ENCODE assay signal across 8 mouse cellular contexts in genomic region chr11:88086737-88087627, GRCm38 (mm10). TPM values are rescaled to one million over a fixed set of nuclear protein-coding genes. Genes with fewer than 3 reads are reported as not detected.
DNase-seq lines count a peak whose midpoint lies in the region; ATAC-seq and TF ChIP-seq lines count a peak whose summit lies in the region.

No protein-coding gene starts in this region.

- H3ac ChIP-seq in C2C12 (ENCODE audit: control insufficient read depth, insufficient read length, low read depth) = peak overlapping the region; percentile 3

- H3K79me2 ChIP-seq in C2C12 (ENCODE audit: control insufficient read depth, insufficient read depth) = no peaks in the 10 kb centered on the region

- no peak for TF ChIP-seq CTCF in C2C12 (IDR thresholded peaks at IDR 0.05; ENCODE audit: control insufficient read depth, insufficient read depth, insufficient read length)
- TF ChIP-seq CTCF in spleen, adult 2 months (IDR thresholded peaks at IDR 0.05; ENCODE audit: extremely low read depth, insufficient read depth, insufficient read length, insufficient replicate concordance) = no peak

- WGBS in heart, embryonic 13.5 days = 5% methylated on average over 25 of the region's 25 CpGs
- 8% methylated on average over 25 of the region's 25 CpGs for WGBS in kidney, embryonic 16.5 days
- 5% methylated on average over 25 of the region's 25 CpGs for WGBS in limb, embryonic 15.5 days
- WGBS in midbrain, embryonic 16.5 days = 4% methylated on average over 25 of the region's 25 CpGs
- 13% methylated on average over 25 of the region's 25 CpGs for WGBS in spleen, adult 2 months

- peak overlapping the region; percentile 76 for H3K27ac ChIP-seq in heart, embryonic 13.5 days (replicated peaks)
- peak overlapping the region; percentile 63; the same call in 1 of the 2 replicates for H3K27ac ChIP-seq in kidney, embryonic 16.5 days (ENCODE audit: low read length)
- peak overlapping the region; percentile 72 for H3K27ac ChIP-seq in limb, embryonic 15.5 days
- peak overlapping the region; percentile 83 for H3K27ac ChIP-seq in midbrain, embryonic 16.5 days (ENCODE audit: low read length)
- H3K27ac ChIP-seq in spleen, adult 2 months (ENCODE audit: insufficient read depth, low read length) = no peak overlapping the region

- H3K36me3 ChIP-seq in C2C12 (ENCODE audit: control insufficient read depth, insufficient read depth) = peaks cover 23% of the 10 kb centered on the region
- peaks cover 32% of the 10 kb centered on the region for H3K36me3 ChIP-seq in heart, embryonic 13.5 days
- H3K36me3 ChIP-seq in kidney, embryonic 16.5 days (ENCODE audit: insufficient read depth, low read length) = peaks cover 11% of the 10 kb centered on the region
- H3K36me3 ChIP-seq in limb, embryonic 15.5 days = peaks cover 20% of the 10 kb centered on the region
- peaks cover 5% of the 10 kb centered on the region for H3K36me3 ChIP-seq in midbrain, embryonic 16.5 days (ENCODE audit: control insufficient read depth, insufficient read depth, low read length)
- peaks cover 11% of the 10 kb centered on the region for H3K36me3 ChIP-seq in spleen, adult 2 months (ENCODE audit: control insufficient read depth, insufficient read depth, low read length)

- peak overlapping the region; percentile 76 for H3K4me2 ChIP-seq in heart, embryonic 13.5 days
- peak overlapping the region; percentile 80 for H3K4me2 ChIP-seq in kidney, embryonic 16.5 days (replicated peaks; ENCODE audit: low read depth, low read length)
- peak overlapping the region; percentile 72 for H3K4me2 ChIP-seq in limb, embryonic 15.5 days
- H3K4me2 ChIP-seq in midbrain, embryonic 16.5 days (ENCODE audit: low read length) = peak overlapping the region; percentile 58

- no peaks in the 10 kb centered on the region for H3K79me3 ChIP-seq in C2C12 (ENCODE audit: low read depth)

- H3K27me3 ChIP-seq in C2C12 (ENCODE audit: control insufficient read depth, insufficient read depth, insufficient read length) = no peaks in the 10 kb centered on the region
- no peaks in the 10 kb centered on the region for H3K27me3 ChIP-seq in heart, embryonic 13.5 days (replicated peaks)
- H3K27me3 ChIP-seq in kidney, embryonic 16.5 days (ENCODE audit: insufficient read depth, low read length) = no peaks in the 10 kb centered on the region
- no peaks in the 10 kb centered on the region for H3K27me3 ChIP-seq in limb, embryonic 15.5 days
- no peaks in the 10 kb centered on the region for H3K27me3 ChIP-seq in midbrain, embryonic 16.5 days (ENCODE audit: control insufficient read depth, insufficient read depth, low read depth, low read length)
- H3K27me3 ChIP-seq in spleen, adult 2 months (ENCODE audit: control insufficient read depth, insufficient read depth, low read length) = no peaks in the 10 kb centered on the region

- peak; percentile 92 for ATAC-seq in heart, embryonic 13.5 days (ENCODE audit: extremely low read depth, insufficient number of reproducible peaks, low FRiP score, low TSS enrichment)
- peak; percentile 94 for ATAC-seq in kidney, embryonic 16.5 days (ENCODE audit: low FRiP score, low TSS enrichment)
- peak; percentile 89 for ATAC-seq in limb, embryonic 15.5 days (ENCODE audit: insufficient number of reproducible peaks, low FRiP score, low TSS enrichment, low read depth)
- ATAC-seq in midbrain, embryonic 16.5 days = peak; percentile 97

- no peak overlapping the region for H3K4me3 ChIP-seq in C2C12 (ENCODE audit: insufficient read depth, poor library complexity, severe bottlenecking)
- peak overlapping the region; percentile 51 for H3K4me3 ChIP-seq in heart, embryonic 13.5 days
- peak overlapping the region; percentile 44 for H3K4me3 ChIP-seq in kidney, embryonic 16.5 days (ENCODE audit: low read length)
- H3K4me3 ChIP-seq in limb, embryonic 15.5 days = peak overlapping the region; percentile 39
- H3K4me3 ChIP-seq in midbrain, embryonic 16.5 days (ENCODE audit: low read depth, low read length) = peak overlapping the region; percentile 24
- peak overlapping the region; percentile 44; the same call in 1 of the 2 replicates for H3K4me3 ChIP-seq in spleen, adult 2 months (ENCODE audit: extremely low read depth, insufficient read depth, insufficient read length)

- H3K9me3 ChIP-seq in heart, embryonic 13.5 days = no peaks in the 10 kb centered on the region
- H3K9me3 ChIP-seq in kidney, embryonic 16.5 days (ENCODE audit: low read length) = no peaks in the 10 kb centered on the region
- no peaks in the 10 kb centered on the region for H3K9me3 ChIP-seq in limb, embryonic 15.5 days
- H3K9me3 ChIP-seq in midbrain, embryonic 16.5 days (replicated peaks; ENCODE audit: control insufficient read depth, low read length, poor library complexity, severe bottlenecking) = no peaks in the 10 kb centered on the region

- peak overlapping the region; percentile 78 for H3K9ac ChIP-seq in heart, embryonic 13.5 days
- peak overlapping the region; percentile 64 for H3K9ac ChIP-seq in kidney, embryonic 16.5 days (replicated peaks; ENCODE audit: low read length)
- no peak overlapping the region for H3K9ac ChIP-seq in limb, embryonic 15.5 days
- H3K9ac ChIP-seq in midbrain, embryonic 16.5 days (ENCODE audit: low read depth, low read length) = peak overlapping the region; percentile 47

- peak; percentile 49 for DNase-seq in c-Kit-negative CD71-positive TER-119-positive erythroid progenitor cells, embryonic 14.5 days (ENCODE audit: low read depth, low spot score)
- peak; percentile 80 for DNase-seq in fibroblast of lung, adult 2 months (ENCODE audit: low read depth)
- peak; percentile 49 to 57 for DNase-seq in spleen, adult 2 months (ENCODE audit: low read depth in 1 of 2, low spot score in 2 of 2)

- TF ChIP-seq POLR2A in spleen, adult 2 months (IDR thresholded peaks at IDR 0.05; ENCODE audit: low read depth, low read length) = no peak

- peaks cover 16% of the 10 kb centered on the region for H3K4me1 ChIP-seq in heart, embryonic 13.5 days
- peaks cover 15% of the 10 kb centered on the region for H3K4me1 ChIP-seq in kidney, embryonic 16.5 days (ENCODE audit: insufficient read depth, low read length)
- H3K4me1 ChIP-seq in limb, embryonic 15.5 days = peaks cover 13% of the 10 kb centered on the region
- H3K4me1 ChIP-seq in midbrain, embryonic 16.5 days (ENCODE audit: control insufficient read depth, insufficient read depth, low read length) = peaks cover 12% of the 10 kb centered on the region
- H3K4me1 ChIP-seq in spleen, adult 2 months (ENCODE audit: control insufficient read depth, insufficient read depth, insufficient read length) = peaks cover 13% of the 10 kb centered on the region

TF ChIP-seq in C2C12, 6 proteins besides CTCF, POLR2A, EP300 and RAD21:
- TF ChIP-seq MYOG (IDR thresholded peaks at IDR 0.05; ENCODE audit: control insufficient read depth, extremely low read depth, insufficient read length) (no peak), FOSL1 (IDR thresholded peaks at IDR 0.05; ENCODE audit: insufficient read depth, low read length, poor library complexity, severe bottlenecking) (no peak), CEBPB (IDR thresholded peaks at IDR 0.05; ENCODE audit: low read depth) (no peak), MYOD1 (IDR thresholded peaks at IDR 0.05; ENCODE audit: control insufficient read depth, insufficient read length, low read depth) (no peak), USF1 (IDR thresholded peaks at IDR 0.05; ENCODE audit: low read depth) (no peak), MAX (IDR thresholded peaks at IDR 0.05) (no peak)
TF ChIP-seq in C2C12: peak in this region for 0.

RNA-seq across cellular contexts. Expression of gene Cuedc1, which starts 10.9 kb away (rescaled TPM):
- polyA plus RNA-seq in C2C12 (2012; fragmentation: generic; extraction: Trizol) = 16.2 TPM
- 16.8 and 18.1 TPM in 2 replicates for polyA plus RNA-seq in heart, embryonic 13.5 days (2015; fragmentation: Nextera tagmentation; extraction: Ambion mirVana)
- 14.6 and 14.7 TPM in 2 replicates for polyA plus RNA-seq in kidney, embryonic 16.5 days (2015; fragmentation: Nextera tagmentation; extraction: Ambion mirVana)
- 28.1 and 32.1 TPM in 2 replicates for polyA plus RNA-seq in limb, embryonic 15.5 days (2015; fragmentation: Nextera tagmentation; extraction: Ambion mirVana)
- polyA plus RNA-seq in midbrain, embryonic 16.5 days (2015; fragmentation: Nextera tagmentation; extraction: Ambion mirVana) = 46.1 and 54.7 TPM in 2 replicates
- polyA plus RNA-seq in spleen, adult 2 months (2012; rRNA removed) = 10.7 and 12.1 TPM in 2 replicates

RNA-seq across cellular contexts. Expression of gene Vezf1, which starts 18.9 kb away (rescaled TPM):
- polyA plus RNA-seq in C2C12 (2012; fragmentation: generic; extraction: Trizol) = 13.3 TPM
- polyA plus RNA-seq in heart, embryonic 13.5 days (2015; fragmentation: Nextera tagmentation; extraction: Ambion mirVana) = 21.9 and 22.1 TPM in 2 replicates
- 40.2 and 44.3 TPM in 2 replicates for polyA plus RNA-seq in kidney, embryonic 16.5 days (2015; fragmentation: Nextera tagmentation; extraction: Ambion mirVana)
- polyA plus RNA-seq in limb, embryonic 15.5 days (2015; fragmentation: Nextera tagmentation; extraction: Ambion mirVana) = 31.9 and 35.6 TPM in 2 replicates
- polyA plus RNA-seq in midbrain, embryonic 16.5 days (2015; fragmentation: Nextera tagmentation; extraction: Ambion mirVana) = 39.5 and 47.4 TPM in 2 replicates
- 14.2 and 15.5 TPM in 2 replicates for polyA plus RNA-seq in spleen, adult 2 months (2012; rRNA removed)

RNA-seq across cellular contexts. Expression of gene Srsf1, which starts 39.8 kb away (rescaled TPM):
- polyA plus RNA-seq in C2C12 (2012; fragmentation: generic; extraction: Trizol) = 143 TPM
- polyA plus RNA-seq in heart, embryonic 13.5 days (2015; fragmentation: Nextera tagmentation; extraction: Ambion mirVana) = 170 and 175 TPM in 2 replicates
- polyA plus RNA-seq in kidney, embryonic 16.5 days (2015; fragmentation: Nextera tagmentation; extraction: Ambion mirVana) = 283 and 306 TPM in 2 replicates
- polyA plus RNA-seq in limb, embryonic 15.5 days (2015; fragmentation: Nextera tagmentation; extraction: Ambion mirVana) = 208 and 244 TPM in 2 replicates
- polyA plus RNA-seq in midbrain, embryonic 16.5 days (2015; fragmentation: Nextera tagmentation; extraction: Ambion mirVana) = 200 and 230 TPM in 2 replicates
- 106 and 133 TPM in 2 replicates for polyA plus RNA-seq in spleen, adult 2 months (2012; rRNA removed)
